In the genomic region with DNA sequence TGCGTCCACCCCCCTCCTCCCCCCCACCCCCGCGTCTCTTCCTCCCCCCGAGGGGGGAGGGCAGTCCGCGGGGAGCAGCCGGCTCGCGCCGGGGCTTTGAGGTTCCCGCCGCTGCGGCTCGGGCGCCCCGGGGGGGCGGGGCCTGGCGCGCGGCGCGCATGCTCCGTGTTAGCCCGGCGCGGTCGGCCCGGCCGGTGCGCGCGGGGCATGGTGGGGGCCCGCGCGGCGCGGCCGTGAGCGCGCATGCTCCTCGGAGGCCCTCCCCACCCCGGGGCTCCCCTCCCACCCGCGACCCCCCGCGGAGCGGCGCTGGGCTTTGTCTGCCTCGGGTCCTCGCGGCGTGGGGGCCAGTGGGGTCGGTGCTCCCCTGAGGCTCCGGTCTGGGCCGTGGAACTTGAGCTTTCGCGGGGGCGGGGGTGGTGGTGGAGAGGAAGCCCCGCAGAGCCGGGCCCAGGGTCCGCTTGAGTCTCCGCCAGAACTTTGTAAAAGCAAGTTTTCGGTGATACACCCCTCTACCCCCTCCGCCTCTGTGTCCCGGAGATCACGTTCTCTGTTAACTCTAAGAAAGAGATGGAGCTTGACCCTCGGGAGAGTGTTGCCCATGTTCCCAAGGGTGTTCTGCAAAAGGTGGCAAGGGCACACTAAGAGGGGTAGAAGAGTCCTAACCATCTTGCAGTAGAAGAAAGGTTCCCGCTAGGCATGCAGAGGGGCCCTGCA, we compare ENCODE assay signal across 8 mouse cellular contexts. TPM values are rescaled to one million over a fixed set of nuclear protein-coding genes. Genes with fewer than 3 reads are reported as not detected.
A peak's percentile ranks its signal among the peaks of the same experiment; 100 is the strongest.
DNase-seq lines count a peak whose midpoint lies in the region; ATAC-seq and TF ChIP-seq lines count a peak whose summit lies in the region.

No protein-coding gene starts in this region.

- peak; percentile 68 for DNase-seq in CH12.LX (ENCODE audit: extremely low read depth)
- peak; percentile 75 for DNase-seq in forebrain, embryonic 10.5 days (ENCODE audit: extremely low spot score, low spot score)
- DNase-seq in kidney, postnatal 25 days, result peak; percentile 84 to 94
- peak; percentile 82 to 87 for DNase-seq in lung, adult 18-20 months
- DNase-seq in testis, postnatal 14 days (ENCODE audit: low spot score), result peak; percentile 86

- H3K9ac ChIP-seq in CH12.LX (ENCODE audit: insufficient read depth, low read depth), result peak overlapping the region; percentile 92
- peak overlapping the region; percentile 92 for H3K9ac ChIP-seq in heart, embryonic 15.5 days
- peak overlapping the region; percentile 90 for H3K9ac ChIP-seq in neural tube, embryonic 15.5 days (replicated peaks)

- H3K4me3 ChIP-seq in CH12.LX (replicated peaks in 1 of 3; ENCODE audit: low read depth in 2 of 3, low read length in 2 of 3, poor library complexity in 1 of 3), result peak overlapping the region; percentile 63 to 81 (median 78)
- H3K4me3 ChIP-seq in brown adipose tissue, adult 24 weeks (ENCODE audit: insufficient read depth, low read depth, low read length), result peak overlapping the region; percentile 74
- H3K4me3 ChIP-seq in forebrain, embryonic 10.5 days, result peak overlapping the region; percentile 89
- H3K4me3 ChIP-seq in heart, embryonic 15.5 days, result peak overlapping the region; percentile 90
- H3K4me3 ChIP-seq in neural tube, embryonic 15.5 days (replicated peaks), result peak overlapping the region; percentile 86

- peaks cover 18 to 60% of the 10 kb centered on the region in 2 experiments for H3K4me1 ChIP-seq in CH12.LX (ENCODE audit: control insufficient read depth in 1 of 2, insufficient read depth in 2 of 2)
- H3K4me1 ChIP-seq in brown adipose tissue, adult 24 weeks (ENCODE audit: control insufficient read depth, insufficient read depth, insufficient read length, low read length), result peaks cover 2% of the 10 kb centered on the region
- peaks cover 69% of the 10 kb centered on the region for H3K4me1 ChIP-seq in forebrain, embryonic 10.5 days
- peaks cover 55% of the 10 kb centered on the region for H3K4me1 ChIP-seq in heart, embryonic 15.5 days (replicated peaks)
- H3K4me1 ChIP-seq in neural tube, embryonic 15.5 days, result peaks cover 68% of the 10 kb centered on the region

- no peaks in the 10 kb centered on the region for H3K27me3 ChIP-seq in CH12.LX (replicated peaks)
- H3K27me3 ChIP-seq in forebrain, embryonic 10.5 days (ENCODE audit: poor library complexity, severe bottlenecking), result peaks cover 33% of the 10 kb centered on the region
- H3K27me3 ChIP-seq in heart, embryonic 15.5 days, result peaks cover 10% of the 10 kb centered on the region; the same call in 1 of the 2 replicates
- peaks cover 14% of the 10 kb centered on the region for H3K27me3 ChIP-seq in neural tube, embryonic 15.5 days (replicated peaks)

- no peak for TF ChIP-seq EP300 in CH12.LX (IDR thresholded peaks at IDR 0.05; ENCODE audit: low read length)

- in situ Hi-C loops in CH12.LX (cut with MboI; ENCODE audit: low pct_ligation_motif_present, low pct_unique_long_range_greater_than_20kb, low sequenced_read_pairs), result no loop called here

- H3K27ac ChIP-seq in CH12.LX (ENCODE audit: insufficient read depth, low read depth), result peak overlapping the region; percentile 3; the same call in 1 of the 2 replicates
- no peak overlapping the region for H3K27ac ChIP-seq in brown adipose tissue, adult 24 weeks (replicated peaks; ENCODE audit: low read depth, low read length)
- H3K27ac ChIP-seq in forebrain, embryonic 10.5 days, result peak overlapping the region; percentile 100
- H3K27ac ChIP-seq in heart, embryonic 15.5 days, result peak overlapping the region; percentile 88
- peak overlapping the region; percentile 93 for H3K27ac ChIP-seq in neural tube, embryonic 15.5 days (replicated peaks)

- dilution Hi-C loops in CH12.LX (cut with MboI; ENCODE audit: extremely low pct_ligation_motif_present, extremely low pct_unique_long_range_greater_than_20kb, low sequenced_read_pairs), result no loop called here

- peak; percentile 84 for ATAC-seq in heart, embryonic 15.5 days (replicated peaks; ENCODE audit: insufficient number of reproducible peaks, insufficient read depth, low FRiP score, low read depth)
- peak; percentile 83 for ATAC-seq in neural tube, embryonic 15.5 days (ENCODE audit: low FRiP score)

- no peak for TF ChIP-seq CTCF in CH12.LX (conservative IDR thresholded peaks at IDR 0.05 in 1 of 2, IDR thresholded peaks at IDR 0.05 in 1 of 2; ENCODE audit: low read depth in 2 of 2, low read length in 2 of 2)

- peaks cover 37 to 49% of the 10 kb centered on the region in 2 experiments for H3K36me3 ChIP-seq in CH12.LX (replicated peaks in 1 of 2; ENCODE audit: control insufficient read depth in 1 of 2, insufficient read depth in 1 of 2, low read length in 1 of 2)
- H3K36me3 ChIP-seq in forebrain, embryonic 10.5 days (replicated peaks), result peaks cover 43% of the 10 kb centered on the region
- 0 out of 2 replicates have a peak, but pooled peaks cover under 1% of the 10 kb centered on the region for H3K36me3 ChIP-seq in heart, embryonic 15.5 days
- H3K36me3 ChIP-seq in neural tube, embryonic 15.5 days, result peaks cover 8% of the 10 kb centered on the region; the same call in 1 of the 2 replicates

- H3K4me2 ChIP-seq in CH12.LX (ENCODE audit: insufficient read depth, low read depth, poor library complexity, severe bottlenecking), result peak overlapping the region; percentile 91
- H3K4me2 ChIP-seq in heart, embryonic 15.5 days, result peak overlapping the region; percentile 92
- H3K4me2 ChIP-seq in neural tube, embryonic 15.5 days, result peak overlapping the region; percentile 92

- WGBS in forebrain, embryonic 10.5 days, result 2% methylated on average over 37 of the region's 68 CpGs
- 1% methylated on average over 32 of the region's 68 CpGs for WGBS in heart, embryonic 15.5 days
- WGBS in neural tube, embryonic 15.5 days, result under 1% methylated on average over 37 of the region's 68 CpGs

- no peak for TF ChIP-seq RAD21 in CH12.LX (IDR thresholded peaks at IDR 0.05; ENCODE audit: low read depth, low read length)

- TF ChIP-seq POLR2A in CH12.LX (IDR thresholded peaks at IDR 0.05; ENCODE audit: low read depth, low read length), result no peak; the same call in 1 of the 2 replicates

- H3K79me2 ChIP-seq in CH12.LX (replicated peaks; ENCODE audit: control insufficient read depth, extremely low read depth, insufficient read depth, poor library complexity, severe bottlenecking), result peaks cover 60% of the 10 kb centered on the region

- H3K9me3 ChIP-seq in CH12.LX (replicated peaks; ENCODE audit: low read length), result no peaks in the 10 kb centered on the region
- H3K9me3 ChIP-seq in forebrain, embryonic 10.5 days, result no peaks in the 10 kb centered on the region
- no peaks in the 10 kb centered on the region for H3K9me3 ChIP-seq in heart, embryonic 15.5 days (replicated peaks)
- H3K9me3 ChIP-seq in neural tube, embryonic 15.5 days (replicated peaks), result no peaks in the 10 kb centered on the region

TF ChIP-seq in CH12.LX, 34 proteins besides CTCF, POLR2A, EP300 and RAD21:
- no peak for TF ChIP-seq ZNF384 (IDR thresholded peaks at IDR 0.05; ENCODE audit: low read depth, low read length)
- TF ChIP-seq BHLHE40 (IDR thresholded peaks at IDR 0.05; ENCODE audit: low read depth, low read length), result no peak
- TF ChIP-seq USF2 (conservative IDR thresholded peaks at IDR 0.05; ENCODE audit: low read depth, low read length), result no peak
- peak; percentile 87 for TF ChIP-seq NRF1 (IDR thresholded peaks at IDR 0.05; ENCODE audit: low read depth, low read length)

RNA-seq across cellular contexts. Expression of gene Rcc2, which starts 2.4 kb away (rescaled TPM):
- 244 and 249 TPM in 2 replicates for total RNA-seq in CH12.LX (2012; rRNA removed)
- 187 TPM in 2 replicates for total RNA-seq in CH12.LX (2014; rRNA removed)
- 319 and 348 TPM in 2 replicates for polyA plus RNA-seq in CH12.LX (2012; ENCODE audit: insufficient read length, low read depth)
- 8.8 and 9.9 TPM in 2 replicates for polyA plus RNA-seq in brown adipose tissue, adult 24 weeks (2012; ENCODE audit: insufficient read depth, insufficient read length, missing spikeins)
- 40.8 and 44.7 TPM in 2 replicates for polyA plus RNA-seq in forebrain, embryonic 10.5 days (2016; fragmentation: Nextera tagmentation; extraction: Ambion mirVana)
- polyA plus RNA-seq in heart, embryonic 15.5 days (2015; fragmentation: Nextera tagmentation; extraction: Ambion mirVana), result 13.9 and 24.6 TPM in 2 replicates
- 16.7 and 16.8 TPM in 2 replicates for polyA plus RNA-seq in neural tube, embryonic 15.5 days (2015; fragmentation: Nextera tagmentation; extraction: Ambion mirVana)

RNA-seq across cellular contexts. Expression of gene Arhgef10l, which starts 37.0 kb away (rescaled TPM):
- total RNA-seq in CH12.LX (2012; rRNA removed), result 4.5 and 5.9 TPM in 2 replicates
- 9.7 and 10.2 TPM in 2 replicates for total RNA-seq in CH12.LX (2014; rRNA removed)
- polyA plus RNA-seq in CH12.LX (2012; ENCODE audit: insufficient read length, low read depth), result 14.6 and 15.8 TPM in 2 replicates
- 2.2 and 3.3 TPM in 2 replicates for polyA plus RNA-seq in brown adipose tissue, adult 24 weeks (2012; ENCODE audit: insufficient read depth, insufficient read length, missing spikeins)
- 22.1 and 23.0 TPM in 2 replicates for polyA plus RNA-seq in forebrain, embryonic 10.5 days (2016; fragmentation: Nextera tagmentation; extraction: Ambion mirVana)
- 15.3 and 21.8 TPM in 2 replicates for polyA plus RNA-seq in heart, embryonic 15.5 days (2015; fragmentation: Nextera tagmentation; extraction: Ambion mirVana)
- 23.6 and 26.4 TPM in 2 replicates for polyA plus RNA-seq in neural tube, embryonic 15.5 days (2015; fragmentation: Nextera tagmentation; extraction: Ambion mirVana)

RNA-seq across cellular contexts. Expression of gene Padi6, which starts 39.7 kb away (rescaled TPM):
- not detected in 2 replicates for total RNA-seq in CH12.LX (2012; rRNA removed)
- not detected in 2 replicates for total RNA-seq in CH12.LX (2014; rRNA removed)
- 0.25 TPM in 1 of 2 replicates, not detected in the other for polyA plus RNA-seq in CH12.LX (2012; ENCODE audit: insufficient read length, low read depth)
- not detected in 2 replicates for polyA plus RNA-seq in brown adipose tissue, adult 24 weeks (2012; ENCODE audit: insufficient read depth, insufficient read length, missing spikeins)
- not detected in 2 replicates for polyA plus RNA-seq in forebrain, embryonic 10.5 days (2016; fragmentation: Nextera tagmentation; extraction: Ambion mirVana)
- 0.30 TPM in 1 of 2 replicates, not detected in the other for polyA plus RNA-seq in heart, embryonic 15.5 days (2015; fragmentation: Nextera tagmentation; extraction: Ambion mirVana)
- polyA plus RNA-seq in neural tube, embryonic 15.5 days (2015; fragmentation: Nextera tagmentation; extraction: Ambion mirVana), result 0.65 TPM in 1 of 2 replicates, not detected in the other
